Mouse (Mus musculus) ES-Bruce4 (cell line): Measurements from ENCODE around the gene Acsl3.

ENCODE experiments used
- CTCF ChIP-seq: IDR thresholded peaks from one replicate; pipeline ENCODE4 v1.8.1; 2011; ENCODE audit warnings: low read depth, low read length
- POLR2A ChIP-seq: IDR thresholded peaks from one replicate; pipeline ENCODE4 v1.8.1; 2011; ENCODE audit warnings: low read length; ENCODE audit not compliant: insufficient read depth

- TF ChIP-seq CTCF (no peak), POLR2A (no peak)
Measured at GRCm38 (mm10) chr1:78624352-78624751, 33.3 kb upstream of the Acsl3 start.
